Mouse (Mus musculus) hindbrain, postnatal 0 days (tissue): Measurements from ENCODE around the gene Tanc1. TPM values are rescaled to one million over a fixed set of nuclear protein-coding genes. Genes with fewer than 3 reads are reported as not detected.

Experiments used
- ATAC-seq: fragments of 200-750 bp; cut with Nextera tagmentation; 2 replicates; pipeline ENCODE4 v1.8.0; 2017; ENCODE audit warnings: mild to moderate bottlenecking, moderate TSS enrichment, moderate library complexity
- DNase-seq: peaks from one replicate; pipeline ENCODE4 v3.0.0-alpha.2; 2015; ENCODE audit warnings: low spot score
- H3K27ac ChIP-seq: fragments of 300-500 bp; sonication (generic); 2 replicates; pipeline ENCODE4 v1.5.1; 2014; ENCODE audit warnings: mild to moderate bottlenecking
- H3K27me3 ChIP-seq: fragments of 300-500 bp; sonication (generic); 2 replicates; pipeline ENCODE4 v1.6.1; 2014; ENCODE audit warnings: low read length, mixed read lengths; ENCODE audit not compliant: insufficient read depth
- H3K36me3 ChIP-seq: fragments of 300-500 bp; sonication (generic); 2 replicates; pipeline ENCODE4 v1.6.1; 2014; ENCODE audit warnings: low read length, mixed read lengths; ENCODE audit not compliant: insufficient read depth
- H3K4me1 ChIP-seq: fragments of 300-500 bp; sonication (generic); 2 replicates; pipeline ENCODE4 v1.6.1; 2014; ENCODE audit warnings: antibody characterized with exemption, low read length, mixed read lengths; ENCODE audit not compliant: insufficient read depth
- H3K4me2 ChIP-seq: fragments of 300-500 bp; sonication (generic); 2 replicates; pipeline ENCODE4 v1.6.1; 2014; ENCODE audit warnings: low read depth, mild to moderate bottlenecking, low read length, moderate library complexity, mixed read lengths
- H3K4me3 ChIP-seq: fragments of 300-500 bp; sonication (generic); 2 replicates; pipeline ENCODE4 v1.5.1; 2014; ENCODE audit warnings: low read length
- H3K9ac ChIP-seq: fragments of 300-500 bp; sonication (generic); replicated peaks from 2 replicates; pipeline ENCODE4 v1.6.1; 2014; ENCODE audit warnings: mild to moderate bottlenecking, low read length, moderate library complexity, mixed read lengths
- H3K9me3 ChIP-seq: fragments of 300-500 bp; sonication (generic); 2 replicates; pipeline ENCODE4 v1.6.1; 2016; ENCODE audit warnings: low read length, mixed read lengths
- CTCF ChIP-seq: IDR thresholded peaks from 2 replicates; pipeline ENCODE4 v1.5.1; 2016; ENCODE audit warnings: antibody characterized with exemption, control low read depth, low read depth
- WGBS: fragments of 180-500 bp; shearing (Covaris S2); extraction: QIAGEN DNeasy Blood & Tissue Kit; methylation state at CpG from one replicate; pipeline ENCODE4 v1.1.7; 2014; 5-methylcytosine and 5-hydroxymethylcytosine counted together
- polyA plus RNA-seq: library from polyadenylated mRNA; unstranded; fragments of >200 nt; fragmentation: Nextera tagmentation; extraction: Ambion mirVana; gene quantifications from 2 replicates; pipeline ENCODE4 v1.2.1, GENCODE M21; 2015
- total RNA-seq: library from RNA; depleted of rRNA; stranded (reverse); fragments of >200 nt; gene quantifications from 2 replicates; pipeline ENCODE4 v1.2.3, GENCODE M21; 2014

Tanc1 gene
- total and polyA plus RNA-seq, 2 experiments from 2014 or later = 4.2 to 12.1 TPM

DNA sequence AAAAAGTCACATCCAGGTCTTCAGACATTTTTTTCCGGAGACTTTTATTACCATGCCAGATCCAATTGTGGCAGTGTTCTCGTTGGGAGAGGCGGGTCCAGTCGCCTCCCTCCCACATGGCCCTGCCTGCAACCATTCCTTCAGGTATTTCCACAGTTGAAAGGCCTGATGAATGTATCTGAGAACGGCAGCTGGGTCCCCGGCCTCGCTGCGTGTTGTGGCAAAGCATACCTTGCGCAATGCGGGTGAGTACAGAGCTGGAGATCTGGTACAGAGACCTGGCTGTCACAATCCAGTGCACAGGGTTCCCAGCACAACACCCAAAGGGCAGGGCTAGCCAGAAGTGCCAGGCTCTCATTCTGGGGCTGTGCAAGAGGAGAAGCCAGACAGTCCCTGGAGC lies 167.5 kb downstream of the Tanc1 start:
- H3K4me2 ChIP-seq = no peak overlapping the region
- no peak for TF ChIP-seq CTCF
- no peak overlapping the region for H3K9ac ChIP-seq
- DNase-seq (no peak), ATAC-seq (no peak)
- no peaks in the 10 kb centered on the region for H3K36me3 ChIP-seq
- H3K9me3 ChIP-seq = no peaks in the 10 kb centered on the region
- H3K27ac ChIP-seq = no peak overlapping the region
- no peaks in the 10 kb centered on the region for H3K27me3 ChIP-seq
- WGBS = 82% methylated on average over 10 of the region's 10 CpGs
- peaks cover 5% of the 10 kb centered on the region; the same call in 1 of the 2 replicates for H3K4me1 ChIP-seq
- no peak overlapping the region for H3K4me3 ChIP-seq

DNA sequence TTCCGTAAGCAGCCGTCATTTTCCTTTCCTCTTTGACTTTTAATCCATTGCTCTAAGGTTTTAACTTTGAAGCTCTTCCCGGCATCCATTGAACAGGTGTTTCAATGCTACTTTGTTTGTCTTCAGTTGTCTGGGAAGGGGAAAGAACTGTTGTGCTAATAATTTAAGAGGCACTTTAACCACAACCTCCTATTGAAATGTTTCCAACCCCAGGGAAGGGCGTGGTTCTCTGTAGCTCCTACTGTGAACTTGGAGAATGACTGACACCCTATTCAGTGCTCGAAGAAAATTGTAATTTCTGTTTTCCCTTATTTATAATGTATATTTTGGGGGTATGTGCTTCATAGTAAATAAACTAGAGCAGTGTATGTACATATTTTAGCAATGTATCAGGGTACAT lies 168.4 kb downstream of the Tanc1 start:
- Histone ChIP-seq H3K27ac (no peak overlapping the region), H3K4me3 (no peak overlapping the region), H3K4me2 (no peak overlapping the region), H3K9me3 (no peaks in the 10 kb centered on the region), H3K27me3 (no peaks in the 10 kb centered on the region), H3K36me3 (no peaks in the 10 kb centered on the region), H3K4me1 (peaks cover 5% of the 10 kb centered on the region; the same call in 1 of the 2 replicates), H3K9ac (no peak overlapping the region)
- DNase-seq (no peak), ATAC-seq (no peak)
- TF ChIP-seq CTCF = no peak
- 81% methylated on average over 5 of the region's 5 CpGs for WGBS

GRCm38 (mm10) chr2:59783055-59783831 lies 171.4 kb downstream of the Tanc1 start:
- DNase-seq (peak; percentile 67), ATAC-seq (peak; percentile 43; the same call in 1 of the 2 replicates)
- H3K4me3 ChIP-seq = no peak overlapping the region
- H3K36me3 ChIP-seq = no peaks in the 10 kb centered on the region
- no peak overlapping the region for H3K9ac ChIP-seq
- H3K27ac ChIP-seq = no peak overlapping the region
- no peak overlapping the region for H3K4me2 ChIP-seq
- no peaks in the 10 kb centered on the region for H3K9me3 ChIP-seq
- WGBS = 60% methylated on average over 12 of the region's 12 CpGs
- H3K27me3 ChIP-seq = no peaks in the 10 kb centered on the region
- peaks cover 5% of the 10 kb centered on the region; the same call in 1 of the 2 replicates for H3K4me1 ChIP-seq
- TF ChIP-seq CTCF = no peak

DNA sequence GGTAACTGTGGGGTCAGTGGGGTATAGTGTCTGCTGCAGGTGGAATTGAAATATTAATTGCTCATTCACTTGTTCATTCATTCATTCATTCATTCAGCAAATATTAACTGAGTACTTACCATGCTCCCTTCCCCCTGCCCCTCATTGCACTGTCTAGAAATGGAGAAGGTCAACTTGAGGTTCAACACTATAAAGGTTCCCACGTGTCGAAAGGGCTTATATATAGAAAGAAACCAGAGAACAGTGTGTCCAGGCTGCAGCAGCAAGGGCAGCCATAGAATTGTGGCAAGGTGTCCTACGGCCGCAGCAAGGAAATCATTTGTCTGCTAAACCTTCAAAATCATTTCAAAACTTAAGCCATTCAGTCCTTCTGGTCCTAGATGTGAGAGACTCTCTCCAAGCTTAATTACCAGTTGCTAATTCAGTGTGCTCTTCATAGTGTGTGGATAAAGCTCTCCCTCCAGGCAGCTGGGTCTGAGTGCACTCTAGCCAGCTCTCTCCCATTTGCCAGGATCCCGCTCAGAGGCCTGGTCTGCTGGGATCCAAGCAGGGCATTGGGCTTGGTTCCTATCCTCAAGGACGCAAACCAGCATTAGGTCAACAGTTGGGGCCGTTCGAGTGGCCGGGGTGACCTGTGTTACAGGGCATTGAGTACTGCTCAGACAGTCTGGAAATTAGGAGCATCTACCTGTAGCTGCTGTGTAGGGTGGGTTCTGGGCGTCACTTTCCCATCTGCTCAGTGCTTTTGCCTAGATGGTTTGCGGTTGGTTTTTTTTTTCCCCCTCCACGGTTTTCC lies 172.2 kb downstream of the Tanc1 start:
- Histone ChIP-seq H3K36me3 (no peaks in the 10 kb centered on the region), H3K4me3 (no peak overlapping the region), H3K4me1 (peaks cover 5% of the 10 kb centered on the region; the same call in 1 of the 2 replicates), H3K9me3 (no peaks in the 10 kb centered on the region), H3K27ac (no peak overlapping the region), H3K9ac (no peak overlapping the region), H3K4me2 (no peak overlapping the region), H3K27me3 (no peaks in the 10 kb centered on the region)
- DNase-seq (no peak), ATAC-seq (no peak)
- no peak for TF ChIP-seq CTCF
- 89% methylated on average over 12 of the region's 12 CpGs for WGBS

- Histone ChIP-seq H3K36me3 (no peaks in the 10 kb centered on the region), H3K4me1 (peaks cover 5% of the 10 kb centered on the region; the same call in 1 of the 2 replicates), H3K9me3 (no peaks in the 10 kb centered on the region), H3K4me2 (no peak overlapping the region), H3K9ac (no peak overlapping the region), H3K4me3 (no peak overlapping the region), H3K27me3 (no peaks in the 10 kb centered on the region), H3K27ac (no peak overlapping the region)
- ATAC-seq = no peak
- TF ChIP-seq CTCF = no peak
- WGBS = 85% methylated on average over 6 of the region's 6 CpGs
- no peak for DNase-seq
These were observed 172.7 kb downstream of the Tanc1 start for GRCm38 (mm10) chr2:59784628-59784883.

DNA sequence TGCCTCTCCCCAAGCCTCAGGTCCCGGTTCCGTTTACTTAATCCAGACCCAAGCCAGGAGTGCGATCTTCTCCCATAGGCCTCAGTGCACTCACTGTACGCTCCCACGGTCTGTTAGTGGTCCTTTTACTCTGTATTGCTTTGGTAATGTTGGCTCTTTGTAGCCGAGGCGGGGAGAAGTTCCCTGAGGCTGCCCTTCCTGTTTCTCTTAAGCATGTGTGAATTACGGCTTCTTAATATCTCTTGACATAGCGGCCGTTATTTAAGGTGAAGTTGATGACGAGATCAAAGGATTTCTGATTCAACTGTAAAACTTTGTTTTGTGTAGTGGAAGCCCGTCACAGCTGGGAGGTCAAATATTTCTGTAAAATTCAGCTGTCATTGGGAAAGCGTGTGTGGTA lies 173.8 kb downstream of the Tanc1 start:
- no peaks in the 10 kb centered on the region for H3K36me3 ChIP-seq
- H3K27me3 ChIP-seq = no peaks in the 10 kb centered on the region
- H3K9me3 ChIP-seq = no peaks in the 10 kb centered on the region
- H3K27ac ChIP-seq = no peak overlapping the region
- no peak overlapping the region for H3K9ac ChIP-seq
- peaks cover 5% of the 10 kb centered on the region; the same call in 1 of the 2 replicates for H3K4me1 ChIP-seq
- DNase-seq (no peak), ATAC-seq (no peak)
- TF ChIP-seq CTCF = no peak
- no peak overlapping the region for H3K4me2 ChIP-seq
- WGBS = 86% methylated on average over 13 of the region's 13 CpGs
- H3K4me3 ChIP-seq = no peak overlapping the region
